Mouse (Mus musculus) thymus, postnatal 14 days (tissue): ENCODE measurements around the gene Tle4.

ENCODE experiments used
- DNase-seq: peaks from one replicate; pipeline ENCODE4 v3.0.0; 2021

Tle4 gene

GRCm38 (mm10) chr19:14519186-14519585 is 78.7 kb downstream of the Tle4 start:
- DNase-seq: no peak

DNA sequence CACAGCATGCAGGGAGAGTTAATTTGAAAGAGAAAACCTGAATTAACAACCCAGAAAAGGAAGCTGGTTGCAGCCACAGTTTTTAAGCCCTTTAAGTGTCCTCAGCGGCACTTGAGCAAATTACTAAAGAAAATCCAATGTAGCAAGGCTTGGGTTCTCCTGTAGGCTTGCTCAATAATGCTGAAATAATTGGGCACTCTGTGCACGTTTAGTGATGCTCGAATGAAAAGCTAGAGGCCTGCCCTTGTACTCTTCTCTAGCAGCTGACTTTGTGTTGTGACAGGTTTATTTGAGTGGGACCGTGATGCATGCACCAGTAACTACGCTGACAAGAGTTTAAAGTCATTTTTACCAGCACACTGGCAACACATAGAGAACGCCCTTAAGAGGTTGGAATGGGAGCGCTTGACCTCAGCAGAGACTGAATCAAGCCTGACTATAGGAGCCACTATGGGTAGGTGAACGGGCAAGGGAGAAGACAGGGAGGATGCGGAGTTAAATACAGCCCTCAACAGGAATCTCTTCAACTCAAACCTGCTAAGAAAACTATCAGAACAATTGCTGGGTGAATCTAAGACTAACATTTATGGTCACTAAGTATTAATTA is 79.3 kb downstream of the Tle4 start:
- no peak for DNase-seq

- DNase-seq: no peak
Observed at GRCm38 (mm10) chr19:14516420-14516819, 81.4 kb downstream of the Tle4 start.

- no peak for DNase-seq
Observed at GRCm38 (mm10) chr19:14508819-14509218, 89.0 kb downstream of the Tle4 start.

DNA sequence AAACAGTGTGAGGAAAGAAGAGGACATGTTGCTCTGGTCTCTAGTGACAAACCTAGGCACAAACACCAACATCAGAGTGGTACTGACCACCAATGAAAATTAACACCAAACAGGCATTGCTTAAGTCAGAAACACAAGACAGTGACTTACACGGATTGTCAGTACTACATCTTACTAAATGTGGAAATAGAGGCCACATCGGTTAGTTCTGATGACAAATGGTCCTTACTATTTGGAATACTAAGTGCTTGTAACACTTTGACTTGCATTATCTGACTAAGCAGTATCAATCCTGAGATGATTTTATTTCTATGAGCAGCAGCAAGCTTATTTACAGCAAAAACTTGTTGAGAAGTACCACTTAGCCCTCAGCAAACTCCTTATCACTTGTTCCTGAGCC is 89.9 kb downstream of the Tle4 start:
- DNase-seq: no peak

DNA sequence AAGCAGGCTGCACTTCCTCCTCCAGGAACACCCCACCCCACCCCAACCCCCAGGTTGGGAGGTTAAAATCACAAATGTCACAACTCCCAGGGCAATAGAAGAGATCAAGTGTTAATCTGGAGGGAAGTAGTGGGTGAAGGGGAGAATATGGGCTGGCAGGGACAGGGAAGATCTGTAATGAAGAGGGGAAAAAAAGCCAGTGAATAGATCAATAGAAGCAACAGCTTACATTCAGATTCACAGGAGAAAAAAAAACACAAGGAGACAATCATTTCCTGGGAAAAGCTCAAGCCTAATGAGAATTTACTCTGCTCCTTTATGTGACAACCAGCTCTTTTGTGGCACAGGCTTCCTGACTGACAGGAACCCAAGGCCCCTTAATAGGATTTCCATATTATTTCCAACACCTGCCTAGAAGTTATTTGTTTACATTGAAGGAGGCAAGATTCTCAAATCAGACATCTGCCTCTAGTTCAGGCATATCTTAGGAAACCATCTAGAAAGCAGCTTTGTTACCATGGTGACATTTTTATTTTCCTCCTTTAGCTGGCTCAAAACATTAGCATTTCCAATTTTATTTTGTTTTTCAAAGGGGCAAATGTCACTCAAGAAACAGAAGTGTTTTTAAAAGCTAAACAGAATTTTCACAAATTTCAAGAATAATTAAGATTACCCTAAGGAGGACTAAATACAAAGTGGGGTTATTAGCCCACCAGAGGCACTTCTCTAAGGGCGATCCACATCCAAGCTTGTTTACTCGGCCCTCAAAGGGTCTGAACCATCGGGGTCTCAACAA is 90.8 kb downstream of the Tle4 start:
- DNase-seq: no peak

- DNase-seq: no peak
Observed at GRCm38 (mm10) chr19:14505885-14506548, 91.8 kb downstream of the Tle4 start.

GRCm38 (mm10) chr19:14505401-14505800 is 92.5 kb downstream of the Tle4 start:
- DNase-seq: no peak

- no peak for DNase-seq
Observed at GRCm38 (mm10) chr19:14503862-14504261, 94.0 kb downstream of the Tle4 start.

- DNase-seq: no peak
Observed at GRCm38 (mm10) chr19:14502234-14502633, 95.6 kb downstream of the Tle4 start.

DNA sequence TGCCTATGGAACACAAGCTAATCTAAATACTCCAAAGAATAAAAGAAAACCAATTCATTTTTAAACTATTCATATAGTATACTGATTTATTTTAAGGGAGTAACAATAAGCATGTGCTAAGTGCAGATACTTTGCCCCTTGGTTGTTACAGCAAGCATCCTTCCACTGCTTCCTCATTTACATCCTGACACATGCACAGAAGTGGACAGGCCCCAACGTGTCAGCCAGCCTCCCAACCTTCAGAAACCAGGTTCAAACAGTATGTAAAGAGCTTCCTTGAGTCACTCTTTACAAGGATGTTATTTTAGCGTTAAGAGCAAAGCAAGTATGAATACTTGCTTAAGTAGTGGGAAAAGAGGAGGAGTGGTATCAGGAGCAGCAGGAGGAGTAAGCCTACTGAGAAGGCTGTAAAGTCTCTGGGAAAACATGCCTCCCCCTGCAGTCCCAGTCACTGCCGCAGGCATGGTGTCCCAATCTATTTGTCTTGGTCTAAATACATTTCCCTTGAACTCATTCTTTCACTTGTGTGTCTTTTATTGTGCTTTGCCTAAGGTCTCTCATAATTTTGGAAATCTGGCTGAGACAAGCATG is 97.9 kb downstream of the Tle4 start:
- DNase-seq: no peak

DNA sequence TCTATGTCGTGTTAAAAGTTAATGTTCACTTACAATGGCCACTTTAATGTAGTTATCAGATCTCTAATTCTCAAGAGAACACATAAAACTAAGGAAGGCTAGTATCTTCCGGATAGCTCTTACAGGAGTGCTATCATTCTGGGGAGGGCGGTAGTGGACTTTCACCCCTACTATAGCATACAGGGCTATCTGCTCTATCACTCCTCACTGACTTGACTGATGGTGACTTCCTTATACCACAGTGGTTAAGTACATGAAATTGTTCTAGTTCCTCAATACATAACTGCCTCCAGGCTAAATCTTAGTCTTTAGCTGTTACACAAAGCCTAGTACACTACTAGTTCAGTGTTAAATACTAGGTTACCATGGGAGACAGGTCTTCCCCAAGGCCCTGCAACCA is 104.8 kb downstream of the Tle4 start:
- no peak for DNase-seq

DNA sequence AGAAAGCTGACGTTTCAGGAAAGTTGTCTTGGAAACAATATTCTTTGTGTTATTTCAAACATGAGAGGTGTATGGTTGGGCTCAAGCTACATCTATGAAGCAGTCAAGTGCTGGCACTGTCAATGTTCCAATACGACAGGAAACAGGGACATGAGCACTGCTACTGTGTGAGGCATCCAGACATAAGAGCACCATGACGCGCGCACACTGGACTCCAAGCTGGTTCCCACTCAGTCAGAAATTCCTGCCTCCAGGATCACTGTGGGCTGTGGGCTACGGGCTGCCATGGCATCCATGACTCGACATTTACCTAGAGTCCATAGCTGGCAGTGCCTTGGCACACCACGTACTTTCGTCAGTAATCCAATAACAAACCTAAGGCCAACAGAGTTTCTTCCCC is 110.7 kb downstream of the Tle4 start:
- DNase-seq: no peak

GRCm38 (mm10) chr19:14485176-14485575 is 112.7 kb downstream of the Tle4 start:
- DNase-seq: no peak

DNA sequence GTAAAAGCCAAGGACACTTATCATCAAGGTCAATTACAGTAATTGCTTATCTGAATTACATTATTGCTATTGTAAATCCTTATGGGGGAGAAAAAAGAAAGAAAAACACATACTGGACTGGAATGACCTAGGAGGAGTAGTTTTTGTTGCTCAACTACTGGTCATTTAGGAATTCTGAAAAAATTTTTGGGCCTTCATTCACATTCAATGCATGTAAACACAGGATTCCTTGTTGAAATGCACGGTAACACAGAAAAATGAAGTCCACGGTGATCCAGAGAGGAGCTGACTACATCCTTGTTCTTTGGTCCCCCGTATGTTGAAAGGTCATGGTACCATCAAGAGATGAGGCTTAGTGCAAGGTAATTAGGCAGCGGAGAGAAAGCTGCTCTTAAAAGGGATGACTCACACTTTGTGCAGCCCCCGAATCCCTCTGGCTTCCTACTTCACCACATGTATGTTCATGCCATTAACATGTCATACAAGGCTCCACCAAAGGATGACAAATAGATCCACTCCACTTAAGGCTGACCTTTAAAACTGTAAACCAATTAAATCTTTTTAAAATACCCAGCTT is 115.2 kb downstream of the Tle4 start:
- no peak for DNase-seq

DNA sequence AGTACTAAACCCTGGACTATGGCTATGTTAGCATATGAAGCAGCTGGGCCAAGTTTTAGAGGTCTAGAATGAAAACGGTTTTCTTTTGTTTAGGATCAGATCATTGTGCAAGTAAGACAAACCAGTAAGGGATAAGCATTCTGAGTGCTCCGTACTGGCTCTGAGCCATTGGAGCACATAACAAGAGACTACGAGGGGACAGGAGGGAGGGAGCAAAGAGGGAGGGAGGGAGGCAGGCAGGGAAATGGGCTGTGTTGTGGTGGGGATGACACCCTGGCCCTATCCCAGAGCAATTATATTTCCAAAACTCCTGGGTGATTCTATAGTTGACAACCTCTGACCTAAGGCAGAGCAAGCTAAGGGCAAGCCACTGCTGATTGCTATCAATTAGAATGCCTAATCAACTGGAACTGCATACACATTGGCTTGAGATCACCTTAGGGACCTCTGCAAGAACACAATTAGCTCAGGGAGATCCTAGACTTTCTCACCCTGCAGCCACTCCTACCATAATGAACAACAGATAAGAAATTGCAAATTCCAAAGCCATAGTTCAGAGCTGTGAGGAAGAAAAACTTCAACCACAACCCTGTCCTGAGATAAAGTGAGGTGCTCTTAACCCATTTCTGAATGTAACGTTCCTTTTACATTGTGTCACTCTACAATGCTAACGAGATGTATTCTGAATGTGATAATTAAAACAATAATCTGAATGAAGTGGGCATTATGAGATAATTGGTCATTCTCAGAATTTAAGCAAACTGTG is 115.9 kb downstream of the Tle4 start:
- no peak for DNase-seq

DNA sequence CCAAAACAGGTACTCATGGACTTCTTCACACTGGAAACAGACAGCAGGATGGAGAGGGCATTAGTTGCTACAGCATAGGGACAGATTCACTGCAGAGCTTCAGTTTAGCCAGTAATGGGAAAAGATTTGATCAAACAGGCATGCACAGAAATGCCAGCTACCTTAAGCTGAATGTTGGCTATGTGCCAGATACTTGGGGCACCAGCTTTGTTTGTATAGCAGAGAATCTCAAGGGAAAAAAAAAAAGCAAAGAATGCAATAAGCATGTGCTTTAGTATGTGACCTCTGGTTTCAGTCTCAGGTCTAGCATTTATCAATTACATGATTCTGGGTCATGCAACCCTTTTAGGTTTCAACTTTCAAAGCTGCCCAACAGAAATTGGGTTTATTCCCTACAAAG is 118.1 kb downstream of the Tle4 start:
- DNase-seq: no peak

GRCm38 (mm10) chr19:14469325-14469724 is 128.5 kb downstream of the Tle4 start:
- DNase-seq: no peak

- no peak for DNase-seq
Observed at GRCm38 (mm10) chr19:14468733-14469132, 129.1 kb downstream of the Tle4 start.

DNA sequence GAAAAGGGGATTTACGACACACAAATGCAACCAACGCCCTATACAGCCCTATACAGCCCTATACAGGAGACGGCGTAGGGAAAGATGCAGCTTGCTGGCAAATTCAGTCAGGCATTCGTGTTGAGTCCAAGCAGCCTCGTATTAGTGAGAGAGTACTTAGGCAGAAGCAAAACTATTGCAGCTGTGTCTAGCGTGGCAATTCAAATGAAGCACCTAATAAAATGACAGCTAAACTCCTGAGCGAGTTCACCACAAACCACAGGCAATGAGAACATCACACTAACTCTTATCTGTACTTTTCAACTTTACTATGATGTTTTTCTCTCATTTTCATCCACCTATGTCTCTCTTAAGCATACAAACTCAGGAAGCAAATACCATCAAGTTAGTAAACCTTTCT is 131.8 kb downstream of the Tle4 start:
- no peak for DNase-seq

GRCm38 (mm10) chr19:14463281-14464079 is 134.4 kb downstream of the Tle4 start:
- DNase-seq: no peak

DNA sequence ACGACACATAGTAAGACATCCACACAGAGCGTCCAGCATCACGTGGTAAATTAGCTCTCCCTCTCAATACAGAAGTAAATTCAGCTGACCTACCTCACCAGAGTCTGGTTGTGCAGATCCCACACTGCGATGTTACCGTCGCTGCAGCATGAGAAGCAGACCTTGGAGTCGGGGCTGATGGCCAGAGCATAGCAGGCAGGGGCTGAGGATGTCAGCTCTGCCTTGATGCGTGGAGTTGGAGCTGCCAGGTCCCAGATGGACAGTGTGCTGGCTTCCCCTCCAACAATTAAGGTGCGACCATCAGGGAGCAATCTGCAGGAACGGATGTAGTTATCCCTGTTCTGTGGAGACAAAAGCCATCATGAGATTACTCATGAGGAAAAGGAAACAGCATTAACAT is 144.4 kb downstream of the Tle4 start:
- DNase-seq: no peak
